Mouse (Mus musculus): Measurements from ENCODE around the gene Sbk3.

Gene Sbk3

GRCm38 (mm10) chr7:4934160-4934914 lies 36.6 kb downstream of the Sbk3 start:
- in situ Hi-C loops (cut with MseI, MboI): no loop called here

DNA sequence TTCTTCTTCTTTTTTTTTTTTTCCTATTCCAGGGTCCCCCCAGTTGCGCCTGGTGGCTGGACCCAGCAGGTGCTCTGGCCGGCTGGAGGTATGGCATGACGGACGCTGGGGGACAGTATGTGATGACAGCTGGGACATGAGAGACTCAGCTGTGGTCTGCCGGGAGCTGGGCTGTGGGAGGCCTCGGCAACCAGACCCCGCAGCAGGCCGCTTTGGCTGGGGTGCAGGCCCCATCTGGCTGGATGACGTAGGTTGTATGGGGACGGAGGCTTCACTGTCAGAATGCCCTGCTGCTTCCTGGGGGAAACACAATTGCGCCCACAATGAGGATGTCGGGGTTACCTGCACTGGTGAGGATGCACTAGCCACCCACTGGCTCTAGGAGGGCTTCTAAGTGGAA lies 37.9 kb downstream of the Sbk3 start:
- in situ Hi-C loops (cut with MseI, MboI): no loop called here

GRCm38 (mm10) chr7:4928323-4928722 lies 42.6 kb downstream of the Sbk3 start:
- in situ Hi-C loops (cut with MseI, MboI): no loop called here

GRCm38 (mm10) chr7:4927711-4928110 lies 43.3 kb downstream of the Sbk3 start:
- in situ Hi-C loops (cut with MseI, MboI): no loop called here

DNA sequence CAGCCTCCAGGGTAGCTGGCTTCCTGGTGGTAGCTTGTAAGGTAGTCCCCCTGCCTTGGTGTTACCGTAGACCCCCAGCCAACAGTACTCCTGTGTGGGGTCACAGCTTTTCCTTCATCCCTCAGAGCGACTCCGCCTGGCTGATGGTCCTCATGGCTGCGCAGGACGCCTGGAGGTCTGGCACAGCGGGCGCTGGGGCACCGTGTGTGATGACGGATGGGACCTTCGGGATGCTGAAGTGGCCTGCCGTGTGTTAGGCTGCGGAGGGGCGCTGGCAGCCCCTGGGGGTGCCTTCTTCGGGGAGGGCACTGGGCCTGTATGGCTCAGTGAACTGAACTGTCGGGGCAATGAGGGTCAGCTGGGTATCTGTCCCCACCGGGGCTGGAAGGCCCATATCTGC lies 44.1 kb downstream of the Sbk3 start:
- in situ Hi-C loops (cut with MseI, MboI): no loop called here

DNA sequence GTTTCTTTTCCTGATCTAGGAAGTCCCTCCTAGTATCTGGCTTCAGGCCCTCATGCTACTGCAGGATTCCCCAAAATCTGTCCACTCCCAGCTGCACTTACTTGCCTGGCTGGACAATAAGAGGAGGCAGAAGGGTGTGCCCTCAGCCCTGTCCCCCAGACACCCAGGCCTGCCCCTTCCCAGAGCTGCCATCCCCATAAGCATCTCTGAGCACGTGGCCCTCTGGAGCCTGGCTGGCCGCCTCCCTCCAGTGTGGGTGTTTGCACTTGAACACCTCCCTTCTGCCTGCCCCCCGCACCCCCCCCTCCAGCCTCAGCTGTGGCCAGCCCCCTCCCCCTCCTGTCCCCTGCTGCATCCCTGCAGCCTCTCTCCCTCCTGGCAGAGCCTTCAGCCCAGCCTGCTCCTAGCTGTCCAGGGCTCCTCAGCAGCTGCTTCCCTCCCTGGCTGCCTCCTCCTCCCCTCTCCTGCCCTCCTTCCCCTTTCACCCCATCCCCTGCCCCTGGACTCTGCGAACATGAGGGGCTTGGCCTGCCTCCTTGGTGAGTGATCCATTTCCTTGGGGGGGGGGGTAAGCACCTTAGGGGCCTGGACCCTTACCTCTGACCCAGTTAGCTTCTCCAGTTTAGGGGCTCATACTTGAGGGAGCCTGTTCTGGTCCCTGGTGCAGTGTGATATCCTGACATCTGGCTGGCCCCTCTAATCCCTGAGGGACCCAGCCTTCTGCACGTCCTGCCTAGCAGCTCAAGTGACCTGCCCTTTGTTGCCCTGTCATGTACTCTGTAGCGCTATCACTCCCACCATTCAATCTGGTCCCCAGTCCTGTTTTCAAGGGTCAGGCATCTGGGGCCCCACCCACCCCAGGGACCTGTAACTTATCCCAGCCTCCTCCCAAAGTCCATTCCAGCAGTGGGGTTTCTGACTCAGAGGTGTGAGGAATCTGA lies 45.3 kb downstream of the Sbk3 start, which contains the start of gene Ssc5d:
Gene Ssc5d (plus strand): TSS at position 345 of the 941 bp plus-strand sequence.
- in situ Hi-C loops (cut with MseI, MboI): no loop called here

DNA sequence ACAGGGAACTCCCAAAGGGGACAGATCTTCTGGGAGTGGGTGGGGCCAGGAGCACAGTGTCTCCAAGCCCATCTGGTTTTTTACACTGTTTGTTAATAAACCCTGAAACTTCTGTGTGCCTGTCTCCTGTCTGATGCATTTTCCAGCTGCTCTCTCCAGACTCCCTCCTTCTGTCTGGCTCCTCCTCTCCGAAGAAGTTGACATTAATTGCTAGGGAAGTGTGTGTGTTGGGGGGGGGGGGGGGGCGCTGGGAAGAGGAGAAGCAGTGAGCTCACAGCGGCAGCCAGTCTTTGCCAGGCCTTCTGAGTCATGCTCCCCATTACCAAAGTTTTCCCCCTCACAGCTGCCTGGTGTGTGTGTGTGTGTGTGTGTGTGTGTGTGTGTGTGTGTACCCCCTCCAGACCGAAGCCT lies 46.1 kb downstream of the Sbk3 start:
- in situ Hi-C loops (cut with MseI, MboI): no loop called here

- in situ Hi-C loops (cut with MseI, MboI): no loop called here
These were observed 46.5 kb downstream of the Sbk3 start for GRCm38 (mm10) chr7:4924483-4924882.

GRCm38 (mm10) chr7:4923586-4924364 lies 47.2 kb downstream of the Sbk3 start:
- in situ Hi-C loops (cut with MseI, MboI): no loop called here

- in situ Hi-C loops (cut with MseI, MboI): no loop called here
These were observed 47.9 kb downstream of the Sbk3 start for GRCm38 (mm10) chr7:4922931-4923565.

- in situ Hi-C loops (cut with MseI, MboI): no loop called here
These were observed 48.5 kb downstream of the Sbk3 start for GRCm38 (mm10) chr7:4922508-4922907.

DNA sequence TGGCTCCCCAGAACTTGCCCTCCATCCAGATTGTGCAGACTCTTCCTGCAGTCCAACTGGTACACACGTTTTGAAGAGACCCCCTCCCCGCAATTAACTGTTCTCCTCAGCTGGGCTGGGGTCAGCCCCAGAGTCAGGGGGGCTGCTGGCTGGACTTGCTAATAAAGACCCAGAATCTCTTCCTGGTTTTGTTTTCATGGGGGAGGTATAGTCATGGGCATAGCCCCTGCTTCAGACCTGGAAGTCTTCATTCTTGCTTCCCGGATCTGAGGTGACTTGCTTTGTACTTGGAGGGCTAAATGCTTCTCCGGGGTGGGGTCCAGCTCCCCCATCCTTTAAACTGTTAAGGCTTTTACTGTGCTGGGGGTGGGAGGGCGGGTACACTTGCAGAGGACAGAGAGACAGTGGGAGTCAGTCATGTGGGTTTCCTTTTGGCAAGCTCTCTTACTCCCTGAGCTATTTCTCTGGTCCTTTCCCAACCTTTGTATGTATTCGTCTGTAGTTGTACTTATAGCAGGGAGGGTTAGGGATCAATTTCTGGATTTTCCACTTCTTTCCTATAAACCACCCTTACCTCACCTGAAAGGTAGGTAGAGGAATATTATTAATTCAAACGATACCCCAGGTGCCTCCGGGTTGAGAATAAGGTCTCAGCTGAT lies 49.0 kb downstream of the Sbk3 start, which contains the start of gene Nat14:
Gene Nat14 (plus strand): TSS at position 205 of the 659 bp plus-strand sequence.
- in situ Hi-C loops (cut with MseI, MboI): no loop called here

GRCm38 (mm10) chr7:4920976-4921823 lies 49.8 kb downstream of the Sbk3 start:
- in situ Hi-C loops (cut with MseI, MboI): no loop called here

DNA sequence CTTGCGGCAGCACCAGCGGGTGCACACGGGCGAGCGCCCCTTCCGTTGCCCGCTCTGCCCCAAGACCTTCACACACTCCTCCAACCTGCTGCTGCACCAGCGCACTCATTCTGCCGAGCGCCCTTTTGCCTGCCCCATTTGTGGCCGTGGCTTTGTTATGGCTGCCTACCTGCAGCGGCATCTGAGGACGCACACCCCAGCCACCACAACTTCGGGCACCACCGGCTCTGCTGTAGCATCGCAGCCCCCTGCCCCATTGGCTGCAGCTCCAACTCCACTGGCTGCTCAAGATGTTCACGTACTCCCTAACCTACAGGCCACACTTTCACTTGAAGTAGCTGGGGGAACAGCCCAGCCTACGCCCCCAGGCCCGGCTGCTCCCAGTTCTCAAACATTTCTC lies 50.5 kb downstream of the Sbk3 start:
- in situ Hi-C loops (cut with MseI, MboI): no loop called here

- in situ Hi-C loops (cut with MseI, MboI): no loop called here
These were observed 51.0 kb downstream of the Sbk3 start for GRCm38 (mm10) chr7:4919971-4920370.

- in situ Hi-C loops (cut with MseI, MboI): no loop called here
These were observed 51.9 kb downstream of the Sbk3 start for GRCm38 (mm10) chr7:4919096-4919495.

DNA sequence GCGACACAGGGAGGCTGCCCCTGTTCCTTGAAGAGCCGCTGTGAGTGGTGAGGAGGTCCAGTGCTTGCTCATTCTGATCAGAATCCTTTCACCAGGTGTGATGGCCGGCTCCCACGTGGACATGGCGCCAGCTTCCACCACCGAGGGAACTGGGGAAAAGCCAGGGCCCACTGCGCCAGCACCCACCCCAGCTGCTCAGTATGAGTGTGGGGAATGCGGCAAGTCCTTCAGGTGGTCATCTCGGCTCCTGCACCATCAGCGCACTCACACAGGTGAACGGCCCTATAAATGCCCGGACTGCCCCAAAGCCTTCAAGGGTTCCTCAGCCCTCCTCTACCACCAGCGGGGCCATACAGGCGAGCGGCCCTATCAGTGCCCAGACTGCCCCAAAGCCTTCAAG lies 52.3 kb downstream of the Sbk3 start:
- in situ Hi-C loops (cut with MseI, MboI): no loop called here

- in situ Hi-C loops (cut with MseI, MboI): no loop called here
These were observed 53.5 kb downstream of the Sbk3 start for GRCm38 (mm10) chr7:4917494-4917893.

DNA sequence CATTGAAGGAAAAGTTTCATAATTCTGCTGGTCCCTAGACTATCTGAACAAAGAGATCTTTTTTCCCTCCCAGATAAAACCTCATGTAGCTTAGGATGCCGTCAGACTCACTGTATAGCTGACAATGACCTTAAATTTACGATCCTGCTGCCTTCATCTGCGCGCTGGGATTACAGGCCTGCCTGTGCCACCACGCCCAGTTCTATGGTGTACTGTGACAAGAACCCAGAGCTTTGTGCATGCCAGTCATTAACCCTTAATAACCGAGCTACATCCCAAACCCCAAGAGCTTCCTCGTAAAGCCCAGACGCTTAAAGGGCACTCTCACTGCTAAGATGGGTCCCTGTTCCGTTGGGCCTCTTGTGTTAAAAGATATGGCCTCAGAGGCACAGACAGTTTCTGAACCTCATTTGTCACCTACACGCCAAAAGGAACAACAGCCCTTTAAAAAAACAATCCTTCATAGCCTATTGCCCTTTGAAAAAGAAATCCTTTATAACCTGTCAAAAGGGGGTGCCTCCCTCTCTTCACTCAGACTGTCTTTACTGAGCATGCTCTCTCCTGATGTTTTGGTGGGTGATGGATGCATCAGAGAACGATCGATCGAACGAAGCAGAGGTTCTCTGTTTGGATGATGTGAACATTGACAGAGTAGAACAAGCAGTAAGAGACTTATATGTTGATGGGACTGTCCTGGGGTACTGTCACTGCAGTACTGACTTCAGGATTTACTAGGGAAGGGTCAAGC lies 55.1 kb downstream of the Sbk3 start:
- in situ Hi-C loops (cut with MseI, MboI): no loop called here
